Mouse (Mus musculus) CH12.LX (cell line): ENCODE measurements around the gene Eps15l1. TPM values are rescaled to one million over a fixed set of nuclear protein-coding genes. Genes with fewer than 3 reads are reported as not detected.

ENCODE experiments used
- DNase-seq: peaks from one replicate; pipeline ENCODE4 v3.0.0-alpha.2; 2013; ENCODE audit errors: extremely low read depth
- H3K27ac ChIP-seq: 2 replicates; pipeline ENCODE4 v1.5.1; 2012; ENCODE audit warnings: low read depth, mild to moderate bottlenecking, control low read depth, moderate library complexity; ENCODE audit not compliant: insufficient read depth
- H3K27me3 ChIP-seq: replicated peaks from 2 replicates; pipeline ENCODE3; 2012; ENCODE audit warnings: inconsistent platforms
- H3K36me3 ChIP-seq, 2 experiments: replicated peaks in 1 of 2; 2 replicates each; pipeline versions ENCODE3 to v1.6.1; 2012; ENCODE audit warnings: inconsistent platforms in 1 of 2, low read length in 1 of 2, mild to moderate bottlenecking in 1 of 2, mixed read lengths in 1 of 2, moderate library complexity in 1 of 2; ENCODE audit not compliant: control insufficient read depth in 1 of 2, insufficient read depth in 1 of 2
- H3K4me1 ChIP-seq, 2 experiments: 2 replicates each; pipeline ENCODE4 v1.6.1; 2012; ENCODE audit warnings: inconsistent platforms in 1 of 2, moderate library complexity in 1 of 2; ENCODE audit not compliant: insufficient read depth in 2 of 2, control insufficient read depth in 1 of 2
- H3K4me2 ChIP-seq: 2 replicates; pipeline ENCODE4 v1.6.1; 2012; ENCODE audit warnings: low read depth, mild to moderate bottlenecking, control low read depth; ENCODE audit not compliant: poor library complexity, insufficient read depth, severe bottlenecking
- H3K4me3 ChIP-seq, 3 experiments: fragments of 150-350 bp in 1 of 3; sonication (generic) in 1 of 3; replicated peaks in 1 of 3; 2 replicates each; pipeline versions ENCODE3 to v1.5.1; 2011 to 2012; ENCODE audit warnings: low read depth in 2 of 3, low read length in 2 of 3, mild to moderate bottlenecking in 2 of 3, moderate library complexity in 2 of 3, control low read depth in 1 of 3, improper control_type of control experiment in 1 of 3, inconsistent platforms in 1 of 3, mixed read lengths in 1 of 3; ENCODE audit not compliant: poor library complexity in 1 of 3
- H3K79me2 ChIP-seq: replicated peaks from 2 replicates; pipeline ENCODE4 v1.6.1; 2012; ENCODE audit warnings: mild to moderate bottlenecking, moderate library complexity; ENCODE audit not compliant: control insufficient read depth, poor library complexity, insufficient read depth, severe bottlenecking; ENCODE audit errors: extremely low read depth
- H3K9ac ChIP-seq: 2 replicates; pipeline ENCODE4 v1.6.1; 2012; ENCODE audit warnings: low read depth, mild to moderate bottlenecking, control low read depth, moderate library complexity; ENCODE audit not compliant: insufficient read depth
- H3K9me3 ChIP-seq: replicated peaks from 2 replicates; pipeline ENCODE3; 2012; ENCODE audit warnings: low read length, inconsistent platforms, mixed read lengths
- BHLHE40 ChIP-seq: IDR thresholded peaks from 2 replicates; pipeline ENCODE4 v1.6.1; 2011; ENCODE audit warnings: mild to moderate bottlenecking, low read depth, low read length, improper control_type of control experiment
- CHD1 ChIP-seq: IDR thresholded peaks from 2 replicates; pipeline ENCODE4 v1.6.1; 2012; ENCODE audit warnings: low read depth, low read length, improper control_type of control experiment, inconsistent platforms
- CHD2 ChIP-seq: IDR thresholded peaks from 2 replicates; pipeline ENCODE4 v1.6.1; 2011; ENCODE audit warnings: low read length, improper control_type of control experiment
- CTCF ChIP-seq, 2 experiments: IDR thresholded peaks in 1 of 2; conservative IDR thresholded peaks in 1 of 2; 2 replicates each; pipeline ENCODE4 v1.5.1; 2011 to 2012; ENCODE audit warnings: low read depth in 2 of 2, low read length in 2 of 2, improper control_type of control experiment in 1 of 2, inconsistent platforms in 1 of 2, mild to moderate bottlenecking in 1 of 2, moderate library complexity in 1 of 2
- E2F4 ChIP-seq: IDR thresholded peaks from 2 replicates; pipeline ENCODE4 v1.6.1; 2011; ENCODE audit warnings: low read depth, low read length, improper control_type of control experiment; ENCODE audit not compliant: insufficient replicate concordance
- ELF1 ChIP-seq: IDR thresholded peaks from 2 replicates; pipeline ENCODE4 v1.6.1; 2014; ENCODE audit warnings: low read depth, mild to moderate bottlenecking, inconsistent platforms, low read length, improper control_type of control experiment
- EP300 ChIP-seq: IDR thresholded peaks from 2 replicates; pipeline ENCODE4 v1.6.1; 2011; ENCODE audit warnings: low read length, improper control_type of control experiment
- ETS1 ChIP-seq: conservative IDR thresholded peaks from 2 replicates; pipeline ENCODE4 v1.6.1; 2012; ENCODE audit warnings: low read depth, mild to moderate bottlenecking, inconsistent platforms, low read length, improper control_type of control experiment, moderate library complexity
- GABPA ChIP-seq: IDR thresholded peaks from 2 replicates; pipeline ENCODE4 v1.6.1; 2012; ENCODE audit warnings: low read depth, low read length, improper control_type of control experiment, inconsistent platforms; ENCODE audit not compliant: insufficient replicate concordance
- HCFC1 ChIP-seq: IDR thresholded peaks from 2 replicates; pipeline ENCODE4 v1.6.1; 2012; ENCODE audit warnings: low read depth, mild to moderate bottlenecking, inconsistent platforms, low read length, improper control_type of control experiment
- IRF4 ChIP-seq: IDR thresholded peaks from 2 replicates; pipeline ENCODE4 v1.6.1; 2014; ENCODE audit warnings: low read depth, mild to moderate bottlenecking, inconsistent platforms, low read length, improper control_type of control experiment
- JUN ChIP-seq: IDR thresholded peaks from 2 replicates; pipeline ENCODE4 v1.6.1; 2011; ENCODE audit warnings: low read depth, mild to moderate bottlenecking, low read length, improper control_type of control experiment, moderate library complexity; ENCODE audit not compliant: insufficient read depth
- JUND ChIP-seq: conservative IDR thresholded peaks from 2 replicates; pipeline ENCODE4 v1.6.1; 2011; ENCODE audit warnings: low read depth, low read length, improper control_type of control experiment
- MAFK ChIP-seq: IDR thresholded peaks from 2 replicates; pipeline ENCODE4 v1.6.1; 2011; ENCODE audit warnings: low read length, improper control_type of control experiment; ENCODE audit not compliant: insufficient replicate concordance
- MAX ChIP-seq: IDR thresholded peaks from 2 replicates; pipeline ENCODE4 v1.6.1; 2011; ENCODE audit warnings: low read length, improper control_type of control experiment
- MXI1 ChIP-seq: IDR thresholded peaks from 2 replicates; pipeline ENCODE4 v1.6.1; 2011; ENCODE audit warnings: mild to moderate bottlenecking, low read depth, low read length, improper control_type of control experiment
- MYC ChIP-seq: IDR thresholded peaks from 2 replicates; pipeline ENCODE4 v1.6.1; 2011; ENCODE audit warnings: low read depth, mild to moderate bottlenecking, improper control_type of control experiment, low read length
- NRF1 ChIP-seq: IDR thresholded peaks from 2 replicates; pipeline ENCODE4 v1.6.1; 2014; ENCODE audit warnings: low read depth, mild to moderate bottlenecking, inconsistent platforms, low read length, improper control_type of control experiment, moderate library complexity
- POLR2A ChIP-seq: IDR thresholded peaks from 2 replicates; pipeline ENCODE4 v1.6.1; 2011; ENCODE audit warnings: low read depth, mild to moderate bottlenecking, improper control_type of control experiment, low read length
- POLR2AphosphoS2 ChIP-seq: IDR thresholded peaks from 2 replicates; pipeline ENCODE4 v1.6.1; 2011; ENCODE audit warnings: low read depth, low read length, improper control_type of control experiment
- RAD21 ChIP-seq: IDR thresholded peaks from 2 replicates; pipeline ENCODE4 v1.6.1; 2011; ENCODE audit warnings: low read depth, mild to moderate bottlenecking, low read length, improper control_type of control experiment, moderate library complexity
- RCOR1 ChIP-seq: conservative IDR thresholded peaks from 2 replicates; pipeline ENCODE4 v1.6.1; 2012; ENCODE audit warnings: low read depth, mild to moderate bottlenecking, inconsistent platforms, low read length, improper control_type of control experiment
- SIN3A ChIP-seq: IDR thresholded peaks from 2 replicates; pipeline ENCODE4 v1.6.1; 2012; ENCODE audit warnings: low read length, improper control_type of control experiment, inconsistent platforms
- SMC3 ChIP-seq: IDR thresholded peaks from 2 replicates; pipeline ENCODE4 v1.6.1; 2011; ENCODE audit warnings: low read depth, low read length, improper control_type of control experiment
- TBP ChIP-seq: conservative IDR thresholded peaks from 2 replicates; pipeline ENCODE4 v1.6.1; 2011; ENCODE audit warnings: low read depth, low read length, improper control_type of control experiment
- TCF12 ChIP-seq: IDR thresholded peaks from 2 replicates; pipeline ENCODE4 v1.6.1; 2014; ENCODE audit warnings: low read depth, mild to moderate bottlenecking, inconsistent platforms, low read length, improper control_type of control experiment
- UBTF ChIP-seq: IDR thresholded peaks from 2 replicates; pipeline ENCODE4 v1.6.1; 2012; ENCODE audit warnings: low read depth, mild to moderate bottlenecking, inconsistent platforms, low read length, improper control_type of control experiment, moderate library complexity
- USF1 ChIP-seq: IDR thresholded peaks from 2 replicates; pipeline ENCODE4 v1.6.1; 2014; ENCODE audit warnings: low read depth, mild to moderate bottlenecking, inconsistent platforms, low read length, improper control_type of control experiment
- ZC3H11A ChIP-seq: IDR thresholded peaks from 2 replicates; pipeline ENCODE4 v1.6.1; 2012; ENCODE audit warnings: low read depth, mild to moderate bottlenecking, inconsistent platforms, low read length, improper control_type of control experiment
- ZKSCAN1 ChIP-seq: IDR thresholded peaks from 2 replicates; pipeline ENCODE4 v1.6.1; 2012; ENCODE audit warnings: low read depth, inconsistent platforms, low read length, improper control_type of control experiment, borderline replicate concordance
- ZMIZ1 ChIP-seq: IDR thresholded peaks from 2 replicates; pipeline ENCODE4 v1.6.1; 2012; ENCODE audit warnings: low read depth, mild to moderate bottlenecking, inconsistent platforms, low read length, improper control_type of control experiment
- ZNF384 ChIP-seq: IDR thresholded peaks from 2 replicates; pipeline ENCODE4 v1.6.1; 2012; ENCODE audit warnings: low read depth, low read length, improper control_type of control experiment, inconsistent platforms
- dilution Hi-C: fragments of 300-500 bp; cut with MboI; formaldehyde crosslinking; loops from 2 replicates; pipeline ENCODE4 v1.14.3; 2020; ENCODE audit warnings: low sequenced_read_pairs; ENCODE audit not compliant: extremely low pct_unique_long_range_greater_than_20kb, extremely low pct_ligation_motif_present
- in situ Hi-C: fragments of 300-500 bp; cut with MboI; formaldehyde crosslinking; loops from 3 replicates; pipeline ENCODE4 v1.14.3; 2019; ENCODE audit warnings: low sequenced_read_pairs, low pct_ligation_motif_present, low pct_unique_long_range_greater_than_20kb, mixed read lengths
- polyA plus RNA-seq: library from polyadenylated mRNA; unstranded; fragments of >175 nt; gene quantifications from 2 replicates; pipeline ENCODE4 v1.2.1, GENCODE M21; 2012; ENCODE audit warnings: low read depth; ENCODE audit not compliant: insufficient read length
- total RNA-seq, 2 experiments: library from RNA; depleted of rRNA; stranded (reverse); fragments of 300-350 nt in 1 of 2; fragments of >200 nt in 1 of 2; gene quantifications; 2 replicates each; pipeline ENCODE4 v1.2.3; 2012 to 2014

The Eps15l1 gene
- total and polyA plus RNA-seq, 3 experiments: 21.7 to 49.4 (median 25.6) TPM

GRCm38 (mm10) chr8:72402981-72403380 lies 18.3 kb downstream of the Eps15l1 start:
- Histone ChIP-seq H3K79me2 (peaks cover 17% of the 10 kb centered on the region), H3K27ac (no peak overlapping the region), H3K9ac (no peak overlapping the region), H3K27me3 (no peaks in the 10 kb centered on the region), H3K4me2 (no peak overlapping the region), H3K4me3 (no peak overlapping the region), H3K4me1 (peaks cover 10 to 63% of the 10 kb centered on the region in 2 experiments), H3K36me3 (peaks cover 12 to 41% of the 10 kb centered on the region in 2 experiments), H3K9me3 (no peaks in the 10 kb centered on the region)
- no peak for DNase-seq
- dilution Hi-C loops (no loop called here), in situ Hi-C loops (loop anchor here (5.0 kb wide), 1 partner anchor 36 kb away; no protein-coding TSS in a partner anchor)
- no peak for TF ChIP-seq IRF4
- TF ChIP-seq MAFK: no peak
- no peak for TF ChIP-seq JUND
- no peak for TF ChIP-seq UBTF
- no peak for TF ChIP-seq CHD1
- no peak for TF ChIP-seq MXI1
- TF ChIP-seq TBP: no peak
- TF ChIP-seq ELF1: no peak
- TF ChIP-seq RCOR1: no peak
- no peak for TF ChIP-seq BHLHE40
- no peak for TF ChIP-seq E2F4
- TF ChIP-seq SMC3: no peak
- TF ChIP-seq HCFC1: no peak
- TF ChIP-seq ZC3H11A: no peak
- no peak for TF ChIP-seq MYC

GRCm38 (mm10) chr8:72401381-72401780 lies 19.9 kb downstream of the Eps15l1 start:
- in situ Hi-C loops: loop anchor here (5.0 kb wide), 1 partner anchor 34 kb away; no protein-coding TSS in a partner anchor
- DNase-seq: peak; percentile 69
- Histone ChIP-seq H3K9me3 (no peaks in the 10 kb centered on the region), H3K4me3 (no peak overlapping the region), H3K4me1 (peaks cover 16 to 72% of the 10 kb centered on the region in 2 experiments), H3K79me2 (peaks cover 12% of the 10 kb centered on the region), H3K4me2 (no peak overlapping the region), H3K27ac (no peak overlapping the region), H3K9ac (no peak overlapping the region), H3K27me3 (no peaks in the 10 kb centered on the region), H3K36me3 (peaks cover 19 to 50% of the 10 kb centered on the region in 2 experiments)
- dilution Hi-C loops: no loop called here
- TF ChIP-seq MXI1 (no peak), MAFK (no peak), MYC (no peak), NRF1 (no peak), GABPA (no peak), E2F4 (no peak), CHD2 (no peak), BHLHE40 (peak; percentile 35; the same call in 1 of the 2 replicates), ELF1 (no peak), ZKSCAN1 (no peak), USF1 (no peak), POLR2A (no peak), SIN3A (no peak), POLR2AphosphoS2 (no peak), CTCF (conservative IDR thresholded peaks at IDR 0.05 in 1 of 2, IDR thresholded peaks at IDR 0.05 in 1 of 2; ENCODE audit: low read depth in 2 of 2, low read length in 2 of 2) (no peak), ETS1 (peak; percentile 43), RCOR1 (no peak), RAD21 (no peak), JUND (peak; percentile 64), TCF12 (peak; percentile 91), HCFC1 (no peak), ZMIZ1 (no peak), UBTF (no peak), MAX (no peak), EP300 (peak; percentile 58; the same call in 1 of the 2 replicates), JUN (peak; percentile 35; the same call in 1 of the 2 replicates), ZC3H11A (no peak), ZNF384 (no peak)
